ENCODE assay signal across 23 mouse cellular contexts in the genomic region with DNA sequence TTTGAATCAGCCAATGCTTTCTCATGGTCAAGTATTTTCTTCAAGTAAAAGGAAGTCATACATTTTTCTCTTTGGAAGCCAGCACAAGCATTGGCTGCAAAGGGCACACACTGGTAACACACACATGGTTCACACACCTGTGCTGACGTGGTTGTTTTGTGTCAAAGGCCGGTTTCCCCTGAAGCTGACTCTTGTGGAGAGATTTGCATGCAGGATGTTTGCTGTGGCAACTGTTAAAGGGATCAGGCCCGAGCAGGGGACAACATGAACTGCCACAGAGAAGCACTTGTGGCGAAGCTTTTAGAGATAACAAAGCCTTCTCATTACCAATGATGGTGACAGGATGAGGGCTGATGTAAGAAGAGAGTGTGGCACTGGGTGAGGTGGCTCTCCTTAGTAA. TPM values are rescaled to one million over a fixed set of nuclear protein-coding genes. Genes with fewer than 3 reads are reported as not detected.
DNase-seq lines count a peak whose midpoint lies in the region; ATAC-seq lines count a peak whose summit lies in the region.
"Had no signal": no experiment of that assay in that cellular context is flagged by ENCODE, and none has a peak within 500 bp of the region (broad histone marks: within the 10 kb centered on the region; RNA-seq: fewer than 3 reads in every experiment).

No protein-coding gene starts in this region.

- ATAC-seq in megakaryocyte-erythroid progenitor cell, adult 5-6 weeks (replicated peaks; ENCODE audit: low FRiP score, low TSS enrichment, poor library complexity, severe bottlenecking) = no peak
- ATAC-seq: forebrain, embryonic 14.5 days; forebrain, embryonic 16.5 days; Patski had no signal

- peak; percentile 14 for DNase-seq in testis, postnatal 10 days (ENCODE audit: low spot score)
- no peak for DNase-seq in testis, postnatal 14 days (ENCODE audit: low spot score)
- peak; percentile 70 for DNase-seq in CD4-positive helper T cell, adult 2 months (ENCODE audit: low read depth, low spot score)
- DNase-seq in T-cell, adult 2 months (ENCODE audit: low spot score) = peak; percentile 20
- peak; percentile 7 for DNase-seq in naive thymus-derived CD4-positive, alpha-beta T cell, adult 2 months (ENCODE audit: low read depth)
- DNase-seq in lung, postnatal 36 days = no peak
- no peak for DNase-seq in left cerebral cortex, adult 11 months (ENCODE audit: low spot score)
- DNase-seq: adrenal gland, adult 2 months; adrenal gland, postnatal 10 days; adrenal gland, postnatal 25 days; B cell, adult 2 months; cerebellum, adult 11 months; cerebellum, adult 18-20 months; cerebellum, adult 8-10 months; cerebellum, adult 9-11 months; cerebellum, postnatal 14 days; cerebellum, postnatal 36 days had no signal

RNA-seq across cellular contexts. Expression of gene Olfr157, which starts 5.3 kb away (rescaled TPM):
- not detected in 2 replicates for total RNA-seq in megakaryocyte-erythroid progenitor cell, adult 5-6 weeks (2014; fragmentation: Nextera tagmentation)
- not detected in 2 replicates for total RNA-seq in megakaryocyte-erythroid progenitor cell, adult 5-6 weeks (2017)
- total RNA-seq: adrenal gland, adult 2 months; adrenal gland, postnatal 10 days; adrenal gland, postnatal 25 days; adrenal gland, postnatal 4 days; common myeloid progenitor, adult 5-6 weeks had no signal

RNA-seq across cellular contexts. Expression of gene Olfr156, which starts 11.1 kb away (rescaled TPM):
- total RNA-seq in megakaryocyte-erythroid progenitor cell, adult 5-6 weeks (2014; fragmentation: Nextera tagmentation) = not detected in 2 replicates
- total RNA-seq in megakaryocyte-erythroid progenitor cell, adult 5-6 weeks (2017) = not detected in 2 replicates
- total RNA-seq: adrenal gland, adult 2 months; adrenal gland, postnatal 10 days; adrenal gland, postnatal 25 days; adrenal gland, postnatal 4 days; common myeloid progenitor, adult 5-6 weeks had no signal

RNA-seq across cellular contexts. Expression of gene Olfr155, which starts 16.6 kb away (rescaled TPM):
- not detected in 2 replicates for total RNA-seq in megakaryocyte-erythroid progenitor cell, adult 5-6 weeks (2014; fragmentation: Nextera tagmentation)
- total RNA-seq in megakaryocyte-erythroid progenitor cell, adult 5-6 weeks (2017) = not detected in 2 replicates
- total RNA-seq: adrenal gland, adult 2 months; adrenal gland, postnatal 10 days; adrenal gland, postnatal 25 days; adrenal gland, postnatal 4 days; common myeloid progenitor, adult 5-6 weeks had no signal

RNA-seq across cellular contexts. Expression of gene Reck, which starts 40.6 kb away (rescaled TPM):
- total RNA-seq in megakaryocyte-erythroid progenitor cell, adult 5-6 weeks (2014; fragmentation: Nextera tagmentation) = 0.20 TPM in 1 of 2 replicates, not detected in the other
- total RNA-seq in megakaryocyte-erythroid progenitor cell, adult 5-6 weeks (2017) = 0.61 TPM in 1 of 2 replicates, not detected in the other

Comparison
In these comparisons a context has a peak if more than half of its experiments do, and no peak if none do; other contexts are left out.
1. DNase-seq: peak in testis, postnatal 10 days (single experiment), CD4-positive helper T cell, adult 2 months (single experiment), T-cell, adult 2 months (single experiment) and naive thymus-derived CD4-positive, alpha-beta T cell, adult 2 months (single experiment); none in testis, postnatal 14 days (single experiment), lung, postnatal 36 days (single experiment) and left cerebral cortex, adult 11 months (single experiment).